Mouse (Mus musculus): Measurements from ENCODE around the gene Hcar2.

Hcar2 gene

DNA sequence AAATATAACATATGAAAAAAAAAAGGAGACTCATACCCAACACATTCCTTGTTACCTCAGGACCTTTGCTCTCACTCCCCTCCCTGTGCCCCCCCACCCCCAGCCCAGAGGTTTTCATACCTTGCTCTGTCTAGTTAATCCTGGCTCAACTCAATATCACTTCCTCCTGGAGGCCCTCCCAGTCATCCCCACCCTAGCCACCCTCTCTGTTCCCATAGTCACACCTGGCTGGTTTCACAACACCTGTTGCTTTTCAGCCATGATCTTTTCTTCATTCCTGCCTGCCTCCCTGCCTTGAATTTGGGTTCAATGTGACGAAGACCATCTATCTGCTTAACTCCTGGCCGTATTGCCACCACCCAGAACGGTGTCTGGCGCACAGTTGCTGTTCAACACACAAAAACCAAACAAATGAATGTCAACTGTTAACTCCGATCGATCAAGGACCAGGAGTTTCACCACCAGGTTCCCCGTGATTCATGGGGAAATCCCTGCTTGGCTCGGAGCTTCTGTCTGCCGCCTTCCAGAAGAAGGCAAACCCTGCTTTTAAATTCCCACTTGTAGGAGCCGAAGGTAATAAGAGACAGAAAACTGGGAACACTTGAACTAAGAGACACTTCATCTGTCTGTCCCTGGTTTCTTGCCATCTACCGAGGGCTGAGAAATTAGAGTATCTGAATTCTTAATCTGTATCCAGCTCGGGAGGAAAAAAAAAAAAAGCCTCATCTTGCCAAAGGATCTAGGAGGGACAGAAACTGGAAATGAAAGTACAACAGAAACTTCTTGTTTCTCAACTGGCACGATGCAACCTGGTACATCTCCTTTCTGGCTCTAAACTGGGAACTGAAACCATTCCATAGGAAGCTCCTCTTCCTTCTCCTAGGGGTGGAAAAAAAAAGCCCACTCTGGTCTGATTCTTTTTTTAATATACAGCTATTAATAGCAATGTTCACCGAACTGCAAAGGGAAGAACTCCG, 2.6 kb downstream of the Hcar2 start:
- no peak for DNase-seq (ENCODE audit: low read depth, low spot score)

DNA sequence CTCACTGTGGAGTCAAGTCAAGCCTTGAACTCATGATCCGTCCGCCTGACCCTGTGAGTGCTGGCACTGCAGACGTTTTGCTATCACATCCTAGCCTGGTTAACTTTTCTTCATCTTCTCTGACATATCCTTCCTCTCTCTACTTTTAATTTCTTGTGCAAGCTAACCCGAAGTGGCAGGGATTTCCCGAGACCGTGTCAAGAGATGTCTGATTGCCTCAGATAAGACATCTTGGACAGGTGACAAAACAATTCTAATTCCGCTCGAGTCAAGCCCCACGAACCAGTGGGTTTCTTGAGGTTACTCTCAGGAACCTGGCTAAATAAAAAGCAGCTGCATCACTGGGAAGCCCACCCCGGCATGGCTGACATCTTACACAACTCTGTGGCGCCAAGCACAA, 6.5 kb downstream of the Hcar2 start:
- DNase-seq (ENCODE audit: low read depth, low spot score) = no peak

DNA sequence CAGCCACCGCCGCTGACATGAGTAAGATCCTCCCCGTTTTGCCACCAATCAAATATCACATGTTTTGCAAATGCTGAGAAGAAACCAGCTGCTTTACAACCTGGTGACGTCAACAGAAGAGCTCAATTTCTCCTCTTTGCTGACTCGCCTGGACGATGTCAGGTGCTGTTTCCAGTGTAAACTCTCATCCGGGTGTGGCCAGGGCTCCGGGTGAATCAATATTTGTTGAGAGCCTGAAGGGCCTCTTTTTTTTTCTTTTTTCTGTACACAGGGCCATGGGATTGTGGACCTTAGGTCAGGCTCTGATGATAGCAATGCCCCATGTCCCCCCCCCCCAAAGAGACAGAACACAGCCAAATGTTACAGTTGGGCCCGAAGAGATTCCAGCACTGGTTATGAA, 10.8 kb downstream of the Hcar2 start:
- no peak for DNase-seq (ENCODE audit: low read depth, low spot score)

DNA sequence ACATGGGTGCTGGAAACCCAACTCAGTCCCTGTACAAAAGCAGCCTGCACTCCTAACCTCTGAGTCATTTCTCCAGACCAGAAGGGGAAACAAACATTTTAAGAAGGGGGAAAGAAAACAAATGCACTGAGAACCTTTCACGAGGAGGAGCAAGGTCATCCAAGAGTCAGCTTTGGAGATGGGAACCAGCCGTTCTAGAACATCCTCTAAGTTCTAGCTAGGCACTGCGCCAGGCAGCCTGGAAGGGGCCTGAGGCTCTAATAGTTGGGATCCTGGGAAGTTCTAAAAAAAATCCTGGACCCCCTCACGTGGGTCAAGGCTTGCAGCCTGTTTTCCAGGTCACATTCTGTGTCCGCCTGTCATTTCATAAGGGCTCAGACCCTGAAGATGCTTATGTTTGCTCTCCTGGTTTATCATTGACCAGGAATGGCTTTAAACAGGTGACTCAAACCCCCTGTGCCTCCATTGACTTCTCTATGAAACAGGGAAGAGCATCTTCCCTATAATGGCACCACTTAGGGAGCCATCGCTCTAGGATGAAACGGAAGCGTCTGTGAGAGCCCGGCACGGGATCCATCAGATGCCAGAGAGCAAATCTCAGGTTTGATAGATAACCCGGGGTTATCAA, 11.3 kb downstream of the Hcar2 start:
- no peak for DNase-seq (ENCODE audit: low read depth, low spot score)

DNA sequence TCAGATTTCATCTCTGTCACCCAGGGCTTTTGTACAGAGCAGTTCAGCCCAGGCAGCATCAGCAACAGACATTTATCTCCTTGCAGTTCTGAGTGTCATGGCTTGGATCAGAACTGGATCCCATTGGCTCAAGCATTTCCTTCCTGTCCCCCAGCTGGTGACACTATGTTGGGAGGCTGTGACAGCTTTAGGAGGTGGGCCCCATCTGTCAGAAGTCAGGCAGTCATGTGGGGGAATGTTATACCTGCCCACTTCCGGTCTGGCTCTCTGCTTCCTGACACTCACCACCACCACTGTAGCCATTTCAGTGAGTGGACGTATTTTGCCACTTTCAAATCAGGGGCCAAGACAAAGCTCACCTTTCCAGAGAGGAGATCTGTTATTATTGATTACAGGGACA, 13.9 kb downstream of the Hcar2 start:
- DNase-seq (ENCODE audit: low read depth, low spot score) = no peak

DNA sequence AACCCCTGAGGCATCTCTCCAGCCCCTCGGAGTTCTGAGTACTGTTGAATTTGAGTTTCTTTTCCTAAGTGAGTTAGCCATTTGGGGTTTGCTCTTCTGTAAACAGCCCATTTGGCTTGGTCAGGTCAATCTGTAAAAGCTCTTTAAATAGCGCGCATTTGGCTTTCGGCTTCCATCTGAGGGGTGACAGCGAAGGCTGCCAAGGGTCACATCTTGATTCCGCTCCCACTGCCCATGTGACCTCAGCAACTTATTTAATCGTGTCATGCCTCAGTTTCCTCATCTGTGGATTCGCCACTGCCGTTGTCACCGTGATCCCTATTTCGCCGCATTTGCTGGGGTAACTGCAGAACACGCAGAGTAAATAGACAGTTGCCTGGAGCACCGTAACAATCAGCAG, 21.0 kb downstream of the Hcar2 start:
- no peak for DNase-seq (ENCODE audit: low read depth, low spot score)

DNA sequence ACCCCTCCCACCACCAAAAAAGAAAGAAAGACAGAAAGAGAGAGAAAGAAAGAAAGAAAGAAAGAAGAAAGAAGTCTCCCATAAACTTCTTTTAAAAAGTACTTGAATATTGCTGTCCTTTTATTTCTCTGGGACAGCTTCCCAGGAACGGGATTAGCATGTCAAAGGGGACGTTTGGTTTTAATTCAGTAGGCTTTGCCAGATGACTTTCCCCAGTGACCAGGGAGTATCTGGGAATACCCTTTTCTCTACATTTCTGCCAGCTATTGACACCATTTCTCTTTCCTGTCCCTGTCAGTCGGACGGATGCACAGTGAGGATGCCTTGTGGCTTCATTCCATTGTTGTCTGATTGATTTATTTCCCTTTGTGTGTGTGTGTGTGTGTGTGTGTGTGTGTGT, 21.5 kb downstream of the Hcar2 start:
- no peak for DNase-seq (ENCODE audit: low read depth, low spot score)

DNA sequence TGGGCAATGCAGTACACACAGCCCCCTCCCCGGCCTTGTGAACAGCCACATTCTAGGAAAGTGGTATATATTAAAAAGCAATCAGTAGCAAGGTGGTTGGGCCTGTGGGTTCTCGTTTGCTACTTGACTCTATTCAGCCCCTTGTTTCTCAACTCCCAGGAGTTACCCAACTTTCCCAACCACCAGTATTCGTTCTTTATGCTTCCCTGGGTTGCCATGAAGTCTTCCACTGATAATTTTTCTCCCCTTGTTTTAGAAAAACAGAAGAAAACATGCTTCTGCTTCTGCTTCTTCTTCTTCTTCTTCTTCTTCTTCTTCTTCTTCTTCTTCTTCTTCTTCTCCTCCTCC, 22.4 kb downstream of the Hcar2 start:
- DNase-seq (ENCODE audit: low read depth, low spot score) = no peak

DNA sequence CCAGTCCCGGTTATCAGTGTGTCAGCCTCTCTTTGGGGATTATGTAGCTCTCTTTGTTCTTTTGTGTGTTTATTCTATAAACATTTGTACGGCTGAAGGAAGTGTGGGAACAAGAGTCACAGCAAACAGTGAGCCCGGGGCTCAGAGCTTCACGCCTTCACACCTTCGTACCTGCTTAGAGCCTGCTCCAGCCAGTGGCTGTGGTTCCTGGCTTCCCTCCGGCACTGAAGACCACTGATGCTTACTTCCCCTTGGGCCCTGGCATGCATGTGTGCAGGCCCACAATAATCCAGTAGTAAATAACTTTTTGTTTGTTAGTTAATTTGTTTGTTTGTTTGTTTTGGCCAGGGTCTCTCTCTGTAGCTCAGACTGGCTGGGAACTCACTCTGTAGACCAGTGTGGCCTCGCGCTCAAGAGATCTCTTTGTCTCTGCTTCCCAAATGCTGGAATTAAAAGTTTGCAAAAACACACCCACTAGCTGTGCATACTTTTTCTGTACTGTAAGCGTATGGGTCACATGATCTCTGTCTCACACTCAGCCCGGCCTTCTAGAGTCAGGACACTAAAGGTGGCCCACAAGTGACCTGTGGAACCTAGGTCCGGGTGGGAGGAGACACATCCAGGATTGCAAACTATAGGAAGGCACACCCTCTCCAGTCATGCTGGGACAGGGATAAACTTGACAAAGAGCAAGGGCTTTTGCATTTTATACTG, 22.9 kb downstream of the Hcar2 start:
- no peak for DNase-seq (ENCODE audit: low read depth, low spot score)

DNA sequence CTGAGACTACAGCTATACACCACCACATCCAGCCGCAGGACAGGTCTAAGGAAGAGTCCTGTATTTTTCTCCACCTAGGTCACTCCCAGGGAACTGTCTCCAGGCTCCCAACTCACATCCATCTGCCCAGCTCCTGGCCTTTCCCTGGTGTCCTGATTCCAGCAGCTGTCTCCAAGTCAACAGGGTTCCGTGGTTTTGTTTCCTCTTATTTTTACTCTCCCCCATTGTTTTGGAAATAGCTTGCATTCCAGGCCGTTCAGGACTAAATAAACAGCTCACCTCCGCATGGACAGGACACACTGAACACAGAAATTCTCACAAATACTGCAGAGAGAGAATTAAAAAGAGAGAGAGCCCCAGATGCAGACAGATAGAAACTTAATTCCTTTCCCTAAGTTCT, 27.9 kb downstream of the Hcar2 start:
- no peak for DNase-seq (ENCODE audit: low read depth, low spot score)

DNA sequence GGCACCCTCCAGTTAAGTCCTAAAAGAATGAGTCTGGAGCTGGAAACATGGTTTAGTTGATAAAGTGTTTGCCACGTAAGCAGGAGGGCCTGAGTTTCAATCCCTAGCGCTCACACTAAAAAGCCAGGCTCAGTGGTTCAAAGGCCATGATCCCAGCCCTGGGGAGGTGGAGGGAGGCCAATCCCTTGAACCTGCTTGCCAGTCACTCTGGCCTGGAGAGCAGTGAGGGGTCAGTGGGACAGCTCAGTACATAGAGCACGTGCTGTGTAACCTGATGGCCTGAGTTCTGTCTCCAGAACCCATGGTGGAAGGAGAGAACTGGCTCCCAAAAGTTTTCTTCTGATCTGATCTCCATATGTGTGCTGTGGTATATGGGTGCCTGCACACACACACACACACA, 30.5 kb downstream of the Hcar2 start:
- no peak for DNase-seq (ENCODE audit: low read depth, low spot score)

DNA sequence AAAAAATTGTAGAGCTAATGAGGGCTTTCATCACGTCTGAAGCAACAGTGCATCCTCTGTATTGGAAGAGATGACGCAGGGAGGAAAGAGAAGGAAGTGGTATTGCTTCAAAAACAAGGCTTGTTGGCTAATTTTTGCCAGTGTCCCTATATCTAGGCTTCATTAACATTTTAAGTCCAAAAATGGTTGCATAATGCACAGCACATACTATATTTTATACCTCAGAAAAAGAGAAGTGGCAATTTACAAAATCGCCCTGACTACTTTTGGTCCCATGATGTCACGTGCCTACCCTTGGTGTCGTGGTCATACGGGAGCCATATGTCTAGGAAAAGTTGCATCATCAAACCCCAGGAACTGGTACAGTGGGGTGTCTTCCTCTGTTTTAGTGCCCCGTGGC, 33.0 kb downstream of the Hcar2 start:
- DNase-seq (ENCODE audit: low read depth, low spot score) = no peak

DNA sequence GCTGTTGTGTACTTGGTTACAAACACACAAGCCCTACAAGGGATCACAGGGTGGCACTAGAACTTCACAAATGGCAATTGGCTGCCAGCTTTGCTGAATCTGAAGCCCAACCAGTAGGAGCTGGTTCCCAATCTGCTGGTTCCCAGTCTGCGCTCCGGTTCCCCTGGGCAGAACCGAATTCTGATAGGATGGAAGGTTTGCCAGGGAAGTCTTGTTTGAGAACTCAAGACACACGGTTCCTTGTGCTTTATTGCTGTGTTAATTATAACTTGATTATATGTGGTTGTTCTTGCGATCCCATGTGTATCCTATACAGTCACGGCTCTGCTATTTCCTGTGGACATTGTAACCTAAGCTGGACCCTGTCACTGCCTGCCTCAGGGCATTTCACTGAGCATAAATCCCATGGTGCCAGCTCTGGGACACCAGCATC, 37.6 kb downstream of the Hcar2 start:
- DNase-seq (ENCODE audit: low read depth, low spot score) = no peak

DNA sequence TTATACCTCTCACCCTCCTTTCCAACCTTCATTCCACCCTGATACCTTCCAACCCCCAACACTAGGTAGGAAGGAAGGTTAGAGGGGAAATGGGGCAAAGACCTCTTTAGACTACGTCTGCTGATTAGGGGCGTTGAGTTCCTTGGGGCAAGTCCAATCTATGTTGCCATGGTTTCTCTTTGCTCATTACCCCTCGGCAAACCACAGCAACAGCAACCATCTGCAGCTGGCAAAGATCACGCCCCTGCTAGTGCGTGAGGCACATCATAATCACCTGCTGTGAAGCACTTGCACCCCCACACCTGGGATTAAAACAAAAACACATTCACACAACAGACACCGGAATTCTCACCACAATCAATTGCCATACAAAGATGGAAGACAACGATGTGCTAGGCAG, 42.6 kb downstream of the Hcar2 start:
- DNase-seq (ENCODE audit: low read depth, low spot score) = no peak

DNA sequence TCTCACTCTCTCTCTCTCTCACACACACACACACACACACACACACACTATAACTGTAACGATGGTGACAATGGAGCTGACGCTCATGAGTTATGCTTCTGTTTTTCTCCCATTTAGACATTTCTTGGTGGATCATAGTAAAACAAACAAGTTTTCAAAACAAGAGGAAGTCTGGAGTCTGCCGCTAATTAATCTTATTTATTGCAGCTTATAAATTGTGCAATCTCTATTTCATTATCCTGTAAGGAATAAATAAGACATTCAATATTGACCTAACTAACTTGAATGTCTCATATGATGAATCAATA, 44.1 kb downstream of the Hcar2 start:
- DNase-seq (ENCODE audit: low read depth, low spot score) = no peak

DNA sequence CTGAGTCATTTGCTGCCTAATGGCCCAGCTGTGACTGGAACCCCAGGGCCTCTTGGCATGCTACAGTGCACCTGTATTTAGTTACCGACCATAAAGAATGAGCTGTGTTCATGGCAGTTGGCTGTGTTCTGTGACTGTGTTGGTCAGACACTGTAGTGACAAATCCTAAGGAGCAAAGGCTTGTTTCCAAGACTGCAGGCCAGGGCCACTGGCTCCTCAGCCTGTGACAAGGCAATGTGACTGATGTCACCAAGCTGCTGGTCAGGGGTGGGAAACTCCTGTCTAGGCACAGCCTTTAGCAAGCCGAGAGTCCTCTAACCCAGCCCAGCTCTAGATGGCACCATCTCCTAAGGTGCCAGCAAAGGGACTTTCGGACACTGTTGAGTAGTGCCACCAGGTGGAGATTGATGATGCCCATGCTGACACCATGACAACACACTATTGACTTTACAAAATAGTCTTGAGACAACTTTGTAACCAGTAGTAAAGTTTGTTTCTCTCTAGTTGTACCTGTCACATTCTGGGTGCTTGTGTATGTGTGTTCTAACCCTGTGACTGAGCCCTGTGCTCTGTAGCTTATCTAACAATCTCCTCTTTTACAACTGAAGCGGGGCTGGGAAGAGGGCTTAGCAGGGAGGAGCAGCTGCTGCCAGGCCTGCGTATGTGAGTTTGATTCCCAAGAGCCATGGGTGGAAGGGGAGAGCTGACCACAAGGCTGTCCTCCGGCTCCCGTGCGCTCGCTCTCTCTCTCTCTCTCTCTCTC, 44.6 kb downstream of the Hcar2 start:
- DNase-seq (ENCODE audit: low read depth, low spot score) = no peak

DNA sequence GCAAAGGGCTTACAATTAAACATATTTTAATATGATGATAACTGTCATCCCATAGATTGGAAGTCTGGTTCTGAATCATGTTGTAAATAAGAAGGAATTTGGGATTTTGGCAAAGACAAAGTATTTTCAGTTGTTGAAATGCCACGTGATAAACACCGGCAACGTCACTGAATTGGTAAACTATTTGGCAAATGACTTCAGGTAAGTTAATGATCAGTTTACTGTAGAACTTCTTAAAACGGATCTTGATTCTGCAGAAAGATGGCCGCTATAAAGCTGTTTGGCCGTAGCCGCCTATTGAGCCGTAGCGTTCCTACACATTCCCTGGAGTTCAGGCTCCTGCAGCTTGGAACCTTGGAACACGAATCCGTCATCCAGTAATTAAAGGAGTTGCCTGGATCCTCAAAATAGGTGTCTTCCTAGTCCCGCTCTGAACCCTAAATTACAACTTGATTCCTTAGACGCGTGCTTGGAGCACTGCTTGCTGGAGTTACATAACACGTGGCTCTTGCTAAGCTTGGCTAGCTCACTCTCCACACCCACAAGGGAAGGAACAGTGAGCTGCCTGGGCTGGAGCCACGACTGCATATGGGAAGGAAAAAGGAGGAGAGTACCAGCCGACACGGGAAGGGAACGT, 46.2 kb downstream of the Hcar2 start:
- DNase-seq (ENCODE audit: low read depth, low spot score) = no peak

DNA sequence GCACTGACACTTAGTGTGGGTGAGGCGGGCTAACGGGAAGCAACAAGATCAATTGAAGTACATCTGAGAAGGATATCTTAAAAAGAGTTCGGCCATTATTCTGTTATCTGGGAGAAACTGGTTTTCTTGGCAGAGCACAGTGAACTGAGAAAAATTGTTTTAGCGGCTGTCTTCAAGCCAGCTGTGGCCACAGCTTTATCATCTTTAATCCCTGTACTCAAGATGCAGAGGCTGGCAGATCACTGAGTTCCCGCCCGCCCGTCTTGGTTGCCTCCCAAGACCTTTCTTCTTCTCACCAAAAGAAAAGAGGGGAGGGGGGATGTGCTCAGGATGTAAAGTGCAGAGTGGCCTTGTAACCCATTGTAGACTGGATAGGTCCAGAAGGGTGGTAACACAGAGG, 48.4 kb downstream of the Hcar2 start:
- no peak for DNase-seq (ENCODE audit: low read depth, low spot score)

All from brain, embryonic 18.5 days (tissue).